Mouse (Mus musculus) cortical plate, adult 2 months (tissue): ENCODE data around the gene Medag. TPM values are rescaled to one million over a fixed set of nuclear protein-coding genes. Genes with fewer than 3 reads are reported as not detected.
A peak's percentile ranks its signal among the peaks of the same experiment; 100 is the strongest.

Source experiments
- H3K27ac ChIP-seq: fragments of 200-500 bp; 2 replicates; pipeline ENCODE4 v1.5.1; 2012; ENCODE audit warnings: low read length, control low read depth, inconsistent platforms; ENCODE audit not compliant: insufficient read depth
- H3K4me1 ChIP-seq: fragments of 200-500 bp; 2 replicates; pipeline ENCODE4 v1.6.1; 2011; ENCODE audit warnings: low read length; ENCODE audit not compliant: control insufficient read depth, insufficient read depth
- H3K4me3 ChIP-seq: fragments of 200-500 bp; 2 replicates; pipeline ENCODE4 v1.5.1; 2011; ENCODE audit warnings: mild to moderate bottlenecking, low read length, control low read depth; ENCODE audit not compliant: insufficient read depth
- CTCF ChIP-seq: fragments of 200-500 bp; IDR thresholded peaks from 2 replicates; pipeline ENCODE4 v1.5.1; 2011; ENCODE audit warnings: mild to moderate bottlenecking, control low read depth, low read length; ENCODE audit not compliant: insufficient read depth; ENCODE audit errors: extremely low read depth
- POLR2A ChIP-seq: fragments of 200-500 bp; IDR thresholded peaks from 2 replicates; pipeline ENCODE4 v1.6.1; 2011; ENCODE audit warnings: mild to moderate bottlenecking, low read length, control low read depth; ENCODE audit not compliant: insufficient read depth; ENCODE audit errors: extremely low read depth
- polyA plus RNA-seq: library from polyadenylated mRNA; depleted of rRNA; stranded (reverse); fragments of >200 nt; gene quantifications from 2 replicates; pipeline ENCODE4 v1.2.3, GENCODE M21; 2012

Gene Medag
- polyA plus RNA-seq, 1 experiment: 10.5 TPM

DNA sequence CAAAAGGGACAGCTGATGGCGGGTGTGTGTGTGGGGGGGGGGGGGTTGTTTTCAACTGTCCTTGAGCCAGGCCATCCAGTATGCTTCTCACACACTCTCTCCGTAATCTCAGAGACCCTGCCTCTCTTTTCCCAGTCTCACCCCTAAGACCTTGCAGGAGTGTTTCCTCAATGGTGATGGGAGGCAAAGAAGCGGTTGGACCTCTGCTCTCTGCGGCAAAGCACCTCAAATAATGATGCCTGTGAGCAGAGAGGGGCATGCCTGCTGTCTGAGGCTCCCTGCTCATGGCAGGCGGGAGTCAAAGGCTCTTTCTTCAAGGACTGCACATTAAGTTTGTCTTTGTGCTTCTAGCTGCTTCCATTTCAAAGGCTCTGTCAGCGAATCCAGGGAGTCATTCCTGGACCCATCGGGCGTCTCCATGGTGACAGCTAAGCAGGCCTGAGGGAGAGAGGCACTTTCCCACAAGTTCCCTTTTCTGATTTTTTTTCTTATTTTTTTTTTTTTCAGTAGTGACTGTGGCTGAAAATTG, 31.1 kb upstream of the Medag start:
- Histone ChIP-seq H3K27ac (peak overlapping the region; percentile 53; the same call in 1 of the 2 replicates), H3K4me1 (peaks cover 10% of the 10 kb centered on the region), H3K4me3 (no peak overlapping the region)
- TF ChIP-seq POLR2A: no peak
- TF ChIP-seq CTCF: no peak

DNA sequence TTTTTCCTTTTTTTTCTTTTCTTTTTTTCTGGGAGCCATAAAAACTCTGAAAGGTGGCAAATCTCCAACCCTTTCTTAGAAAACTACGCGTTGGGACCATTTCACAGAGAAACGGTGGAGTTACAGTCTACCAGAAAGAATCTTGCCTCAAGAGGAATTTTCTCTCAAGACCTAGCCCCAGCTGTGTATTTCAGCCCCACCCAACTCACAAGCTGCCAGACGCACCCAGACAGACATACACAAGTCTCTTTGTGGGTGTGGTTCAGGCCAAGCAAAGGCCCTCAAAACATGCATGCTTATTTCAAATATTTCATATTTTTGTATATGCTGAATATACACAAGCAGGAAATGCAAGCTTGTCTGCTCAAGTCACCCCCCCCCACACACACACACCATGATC, 29.6 kb upstream of the Medag start:
- Histone ChIP-seq H3K27ac (no peak overlapping the region), H3K4me1 (peaks cover 10% of the 10 kb centered on the region), H3K4me3 (no peak overlapping the region)
- TF ChIP-seq POLR2A: no peak
- no peak for TF ChIP-seq CTCF

DNA sequence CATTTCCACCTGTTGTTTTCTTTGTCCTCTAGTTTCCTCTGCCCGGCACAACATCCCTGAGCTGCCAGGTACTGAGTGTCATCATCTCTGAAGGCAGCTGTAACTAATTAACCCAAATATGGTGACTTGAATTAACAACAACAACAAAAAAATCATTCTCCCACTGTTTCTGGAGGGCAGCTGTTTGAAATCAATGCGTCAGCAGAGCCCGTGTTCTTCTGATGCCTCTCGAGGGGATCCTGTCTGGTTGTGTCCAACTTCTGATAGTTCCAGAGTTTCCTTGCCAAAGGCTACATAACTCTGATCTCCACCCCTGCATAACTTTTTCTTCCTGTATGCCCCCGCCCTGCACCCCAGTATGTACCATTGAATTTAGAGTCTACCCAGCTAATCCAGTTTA, 28.9 kb upstream of the Medag start:
- Histone ChIP-seq H3K4me1 (peaks cover 10% of the 10 kb centered on the region), H3K4me3 (no peak overlapping the region), H3K27ac (no peak overlapping the region)
- TF ChIP-seq POLR2A (no peak), CTCF (no peak)

DNA sequence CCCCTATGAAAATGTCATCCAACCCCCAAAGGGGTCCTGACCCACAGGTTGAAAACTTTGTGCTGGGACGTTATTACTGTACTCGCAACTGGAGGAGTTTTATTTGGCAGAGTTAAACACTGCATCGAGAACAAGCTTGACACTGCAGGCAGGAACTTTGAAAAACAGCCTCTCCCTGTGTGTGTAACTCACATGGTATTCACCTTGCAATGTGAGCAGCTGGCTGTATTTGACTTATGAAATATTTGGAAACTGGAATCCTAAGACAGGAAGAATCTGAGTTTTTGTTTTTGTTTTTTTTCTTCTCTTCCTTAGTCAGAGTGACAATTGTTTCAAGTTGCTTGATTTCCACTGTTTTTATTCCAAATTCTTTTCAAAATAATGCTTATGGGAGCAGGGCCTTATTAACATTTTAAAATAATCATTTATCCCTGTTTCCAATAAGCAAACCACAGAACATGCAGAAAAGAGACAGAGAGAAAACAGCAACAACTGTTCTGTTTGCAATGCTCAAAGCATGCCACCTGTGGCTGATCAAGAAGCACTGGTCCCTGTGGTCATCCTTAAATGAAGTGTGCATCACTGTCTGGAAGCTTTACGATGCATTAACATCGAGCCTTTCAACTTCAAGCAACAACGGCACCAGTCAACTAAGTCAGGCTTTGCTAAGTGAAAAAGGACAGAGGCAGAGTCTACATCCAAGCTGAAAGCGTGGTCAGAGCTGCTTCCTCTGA, 26.2 kb upstream of the Medag start:
- Histone ChIP-seq H3K27ac (no peak overlapping the region), H3K4me1 (peaks cover 5% of the 10 kb centered on the region), H3K4me3 (no peak overlapping the region)
- TF ChIP-seq POLR2A (no peak), CTCF (no peak)

DNA sequence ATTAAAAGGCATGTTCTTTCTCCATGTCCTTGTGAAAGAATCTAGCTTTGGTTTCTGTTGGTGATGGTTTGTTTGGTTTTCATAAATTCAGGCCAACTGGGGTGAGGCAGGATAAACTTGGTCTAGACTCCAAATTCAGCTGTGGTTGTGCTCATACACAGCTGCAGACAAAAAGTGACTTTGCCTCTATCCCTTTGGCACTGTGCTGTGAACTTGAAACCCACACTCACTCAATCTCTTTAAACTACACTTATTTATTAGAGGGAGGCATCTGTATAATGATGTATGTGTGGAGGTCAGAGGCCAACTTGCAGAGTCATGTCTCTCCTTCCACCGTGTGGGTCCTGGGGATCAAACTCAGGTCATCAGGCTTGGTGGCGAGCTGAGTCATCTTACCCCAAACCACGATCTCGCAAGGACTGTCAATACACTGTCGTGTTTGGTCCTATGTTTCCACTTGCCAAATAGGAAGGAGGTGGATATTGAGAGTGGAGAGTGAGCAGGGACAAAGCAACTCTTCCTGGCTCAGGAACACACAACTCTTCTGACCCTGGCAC, 25.2 kb upstream of the Medag start:
- TF ChIP-seq CTCF (no peak), POLR2A (no peak)
- H3K27ac ChIP-seq: no peak overlapping the region
- H3K4me3 ChIP-seq: no peak overlapping the region
- peaks cover 1% of the 10 kb centered on the region for H3K4me1 ChIP-seq

- H3K4me3 ChIP-seq: no peak overlapping the region
- H3K27ac ChIP-seq: no peak overlapping the region
- no peaks in the 10 kb centered on the region for H3K4me1 ChIP-seq
- TF ChIP-seq POLR2A (no peak), CTCF (no peak)
Measured at GRCm38 (mm10) chr5:149388947-149389346, 22.6 kb upstream of the Medag start.

DNA sequence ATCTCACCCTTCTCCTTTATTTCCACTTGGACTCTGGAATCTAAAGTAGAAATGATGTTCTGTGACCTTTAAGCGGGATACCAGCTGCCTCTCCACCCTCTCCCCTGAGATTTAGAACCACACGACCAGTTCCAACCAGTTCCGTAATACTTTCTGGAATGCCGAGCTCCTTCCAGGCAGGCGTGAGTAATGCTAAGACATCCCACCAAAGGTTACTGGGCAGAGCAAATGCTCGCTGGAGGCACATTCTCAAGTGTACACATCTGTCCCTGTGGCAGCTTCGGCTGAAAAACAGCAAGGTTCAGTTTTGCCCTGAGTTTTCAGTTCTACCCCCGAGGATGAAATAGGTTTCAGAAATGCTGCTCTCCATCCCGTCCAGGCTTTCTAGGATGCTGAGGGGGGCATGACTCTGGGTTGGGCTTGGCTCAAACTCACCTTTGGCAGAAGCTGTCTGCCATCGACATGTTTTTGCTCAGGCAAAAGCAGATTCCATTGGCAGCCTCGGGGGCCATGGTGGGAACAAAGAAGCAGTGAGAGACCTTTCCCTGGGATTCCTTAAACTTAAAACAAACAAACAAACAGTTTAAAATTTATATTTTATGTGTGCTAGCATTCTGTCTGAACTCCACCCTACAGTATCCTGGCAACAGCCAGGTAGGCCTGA, 21.9 kb upstream of the Medag start:
- no peaks in the 10 kb centered on the region for H3K4me1 ChIP-seq
- no peak for TF ChIP-seq CTCF
- TF ChIP-seq POLR2A: no peak
- H3K27ac ChIP-seq: no peak overlapping the region
- H3K4me3 ChIP-seq: no peak overlapping the region

GRCm38 (mm10) chr5:149391574-149392375, 19.8 kb upstream of the Medag start:
- H3K4me1 ChIP-seq: no peaks in the 10 kb centered on the region
- TF ChIP-seq CTCF (no peak), POLR2A (no peak)
- H3K27ac ChIP-seq: no peak overlapping the region
- H3K4me3 ChIP-seq: no peak overlapping the region

DNA sequence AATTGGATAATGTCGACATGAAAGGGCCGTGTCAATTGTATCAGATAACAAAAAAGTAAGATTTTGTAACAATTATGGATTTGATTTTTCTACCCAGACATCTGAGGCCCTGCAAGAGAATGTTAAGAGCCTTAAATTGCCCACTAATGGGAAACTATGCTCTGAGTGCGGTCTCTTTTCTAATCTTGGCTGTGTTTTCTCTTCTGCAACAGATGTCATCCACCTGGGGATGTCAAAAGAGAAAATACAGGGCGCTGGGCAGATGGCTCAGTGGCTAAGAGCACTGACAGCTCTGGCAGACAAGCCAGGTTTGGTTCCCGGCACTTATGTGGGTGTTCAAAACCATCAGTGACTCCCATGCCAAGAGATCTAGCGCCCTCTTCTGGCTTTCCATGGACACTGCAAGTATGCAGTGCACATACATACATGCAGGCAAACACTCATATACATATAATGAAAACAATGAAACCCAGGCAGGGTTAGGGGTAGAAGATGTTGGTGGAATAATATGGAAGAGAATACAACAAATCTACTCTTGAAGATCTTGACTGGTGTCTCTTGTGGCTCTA, 19.0 kb upstream of the Medag start:
- Histone ChIP-seq H3K4me3 (no peak overlapping the region), H3K4me1 (no peaks in the 10 kb centered on the region), H3K27ac (no peak overlapping the region)
- TF ChIP-seq POLR2A (no peak), CTCF (no peak)
